Mouse (Mus musculus) lung, embryonic 14.5 days (tissue): ENCODE measurements around the gene Myo10. TPM values are rescaled to one million over a fixed set of nuclear protein-coding genes. Genes with fewer than 3 reads are reported as not detected.

Experiments used
- ATAC-seq: fragments of 200-750 bp; cut with Nextera tagmentation; 2 replicates; pipeline ENCODE4 v1.8.0; 2017; ENCODE audit warnings: mild to moderate bottlenecking, moderate TSS enrichment, moderate library complexity; ENCODE audit not compliant: insufficient read depth
- DNase-seq: peaks from one replicate; pipeline ENCODE4 v3.0.0-alpha.2; 2015
- H3K27ac ChIP-seq: fragments of 300-500 bp; sonication (generic); 2 replicates; pipeline ENCODE4 v1.5.1; 2014; ENCODE audit warnings: low read depth, mild to moderate bottlenecking, moderate library complexity
- H3K27me3 ChIP-seq: fragments of 300-500 bp; sonication (generic); 2 replicates; pipeline ENCODE4 v1.6.1; 2014; ENCODE audit warnings: low read length, control low read depth; ENCODE audit not compliant: insufficient read depth
- H3K36me3 ChIP-seq: fragments of 300-500 bp; sonication (generic); 2 replicates; pipeline ENCODE4 v1.6.1; 2014; ENCODE audit warnings: control low read depth; ENCODE audit not compliant: insufficient read depth
- H3K4me1 ChIP-seq: fragments of 300-500 bp; sonication (generic); 2 replicates; pipeline ENCODE4 v1.6.1; 2014; ENCODE audit warnings: antibody characterized with exemption, control low read depth; ENCODE audit not compliant: insufficient read depth
- H3K4me2 ChIP-seq: fragments of 300-500 bp; sonication (generic); 2 replicates; pipeline ENCODE4 v1.6.1; 2014; ENCODE audit warnings: mild to moderate bottlenecking
- H3K4me3 ChIP-seq: fragments of 300-500 bp; sonication (generic); 2 replicates; pipeline ENCODE4 v1.5.1; 2014; ENCODE audit warnings: low read depth, low read length
- H3K9ac ChIP-seq: fragments of 300-500 bp; sonication (generic); 2 replicates; pipeline ENCODE4 v1.6.1; 2014
- H3K9me3 ChIP-seq: fragments of 300-500 bp; sonication (generic); 2 replicates; pipeline ENCODE4 v1.6.1; 2016; ENCODE audit warnings: low read depth, low read length, control low read depth
- CTCF ChIP-seq: IDR thresholded peaks from 2 replicates; pipeline ENCODE4 v1.5.1; 2016; ENCODE audit warnings: antibody characterized with exemption, low read depth
- WGBS: fragments of 180-500 bp; shearing (Covaris S2); extraction: QIAGEN DNeasy Blood & Tissue Kit; methylation state at CpG from one replicate; pipeline ENCODE4 v1.1.7; 2014; 5-methylcytosine and 5-hydroxymethylcytosine counted together
- polyA plus RNA-seq: library from polyadenylated mRNA; unstranded; fragments of >200 nt; fragmentation: Nextera tagmentation; extraction: Ambion mirVana; gene quantifications from 2 replicates; pipeline ENCODE4 v1.2.1, GENCODE M21; 2014

Myo10 gene
- polyA plus RNA-seq, 1 experiment from 2014 or later = 54.8 TPM

- no peak overlapping the region for H3K9ac ChIP-seq
- H3K36me3 ChIP-seq = peaks cover 1% of the 10 kb centered on the region; the same call in 1 of the 2 replicates
- no peak for ATAC-seq
- 90% methylated on average over 10 of the region's 10 CpGs for WGBS
- H3K9me3 ChIP-seq = no peaks in the 10 kb centered on the region
- H3K4me1 ChIP-seq = peaks cover 17% of the 10 kb centered on the region
- no peak overlapping the region for H3K4me2 ChIP-seq
- TF ChIP-seq CTCF = no peak
- no peaks in the 10 kb centered on the region for H3K27me3 ChIP-seq
- no peak overlapping the region for H3K4me3 ChIP-seq
- no peak overlapping the region for H3K27ac ChIP-seq
- DNase-seq = no peak
Observed at GRCm38 (mm10) chr15:25771782-25772181, 149.5 kb downstream of the Myo10 start.

- WGBS = 2% methylated on average over 21 of the region's 21 CpGs
- H3K27me3 ChIP-seq = no peaks in the 10 kb centered on the region
- peak overlapping the region; percentile 36 for H3K9ac ChIP-seq
- peak overlapping the region; percentile 66 for H3K4me2 ChIP-seq
- peak overlapping the region; percentile 92 for H3K27ac ChIP-seq
- H3K9me3 ChIP-seq = no peaks in the 10 kb centered on the region
- TF ChIP-seq CTCF = no peak
- peaks cover 20% of the 10 kb centered on the region for H3K36me3 ChIP-seq
- peak overlapping the region; percentile 35 for H3K4me3 ChIP-seq
- H3K4me1 ChIP-seq = peaks cover 6% of the 10 kb centered on the region; the same call in 1 of the 2 replicates
- DNase-seq = peak; percentile 84
- peak; percentile 66 for ATAC-seq
Observed at GRCm38 (mm10) chr15:25773711-25774513, 151.6 kb downstream of the Myo10 start.

GRCm38 (mm10) chr15:25778937-25779336 is 156.6 kb downstream of the Myo10 start:
- H3K4me2 ChIP-seq = no peak overlapping the region
- no peak for TF ChIP-seq CTCF
- H3K4me1 ChIP-seq = no peaks in the 10 kb centered on the region
- WGBS = 66% methylated on average over 8 of the region's 8 CpGs
- H3K27ac ChIP-seq = no peak overlapping the region
- no peak overlapping the region for H3K4me3 ChIP-seq
- DNase-seq (no peak), ATAC-seq (no peak)
- no peaks in the 10 kb centered on the region for H3K27me3 ChIP-seq
- H3K9ac ChIP-seq = no peak overlapping the region
- H3K9me3 ChIP-seq = no peaks in the 10 kb centered on the region
- H3K36me3 ChIP-seq = peaks cover 70% of the 10 kb centered on the region

GRCm38 (mm10) chr15:25779522-25780191 is 157.3 kb downstream of the Myo10 start:
- no peak overlapping the region for H3K4me2 ChIP-seq
- 70% methylated on average over 23 of the region's 23 CpGs for WGBS

GRCm38 (mm10) chr15:25781053-25781452 is 158.7 kb downstream of the Myo10 start:
- Histone ChIP-seq H3K27me3 (no peaks in the 10 kb centered on the region), H3K9me3 (no peaks in the 10 kb centered on the region), H3K4me1 (no peaks in the 10 kb centered on the region), H3K27ac (no peak overlapping the region), H3K4me2 (no peak overlapping the region), H3K36me3 (peaks cover 91% of the 10 kb centered on the region), H3K4me3 (no peak overlapping the region), H3K9ac (no peak overlapping the region)
- no peak for TF ChIP-seq CTCF
- no peak for ATAC-seq
- WGBS = 88% methylated on average over 33 of the region's 33 CpGs
- DNase-seq = no peak

More at GRCm38 (mm10) chr15:25779522-25780191, 157.3 kb downstream of the Myo10 start:
- H3K9me3 ChIP-seq = no peaks in the 10 kb centered on the region
- peaks cover 77% of the 10 kb centered on the region for H3K36me3 ChIP-seq
- no peak for TF ChIP-seq CTCF
- DNase-seq (no peak), ATAC-seq (no peak)
- no peak overlapping the region for H3K27ac ChIP-seq
- H3K4me3 ChIP-seq = no peak overlapping the region
- H3K27me3 ChIP-seq = no peaks in the 10 kb centered on the region
- no peak overlapping the region for H3K9ac ChIP-seq
- no peaks in the 10 kb centered on the region for H3K4me1 ChIP-seq

- WGBS = 87% methylated on average over 35 of the region's 35 CpGs
- no peak overlapping the region for H3K4me2 ChIP-seq
- TF ChIP-seq CTCF = no peak
- H3K4me3 ChIP-seq = no peak overlapping the region
- H3K27ac ChIP-seq = no peak overlapping the region
- H3K4me1 ChIP-seq = no peaks in the 10 kb centered on the region
- H3K36me3 ChIP-seq = peaks cover 98% of the 10 kb centered on the region
- DNase-seq (no peak), ATAC-seq (no peak)
- no peaks in the 10 kb centered on the region for H3K9me3 ChIP-seq
- H3K9ac ChIP-seq = no peak overlapping the region
- H3K27me3 ChIP-seq = no peaks in the 10 kb centered on the region
Observed at GRCm38 (mm10) chr15:25785456-25786390, 163.4 kb downstream of the Myo10 start.
